Mouse (Mus musculus): Measurements from ENCODE around the gene Nnmt.

GRCm38 (mm10) chr9:48605697-48606096, 744 bp upstream of the Nnmt start:
- TF ChIP-seq MXI1 (IDR thresholded peaks at IDR 0.05; ENCODE audit: low read depth, low read length): no peak
- TF ChIP-seq NRF1 (IDR thresholded peaks at IDR 0.05; ENCODE audit: low read depth, low read length): no peak
- TF ChIP-seq POLR2A (IDR thresholded peaks at IDR 0.05; ENCODE audit: low read depth, low read length): no peak
